Mouse (Mus musculus): Measurements from ENCODE around the gene Nsa2.

GRCm38 (mm10) chr13:97109046-97109445 is 28.7 kb downstream of the Nsa2 start:
- TF ChIP-seq POLR2A (IDR thresholded peaks at IDR 0.05; ENCODE audit: borderline replicate concordance, low read depth, low read length) (no peak), CTCF (IDR thresholded peaks at IDR 0.05; ENCODE audit: low read depth, low read length) (no peak)

All from bone marrow macrophage, adult 2 months (primary cell).